Mouse (Mus musculus): Measurements from ENCODE around the gene Cd8b1. TPM values are rescaled to one million over a fixed set of nuclear protein-coding genes. Genes with fewer than 3 reads are reported as not detected.

Cd8b1 gene
- total RNA-seq, 2 experiments from 2014 or later = not detected

DNA sequence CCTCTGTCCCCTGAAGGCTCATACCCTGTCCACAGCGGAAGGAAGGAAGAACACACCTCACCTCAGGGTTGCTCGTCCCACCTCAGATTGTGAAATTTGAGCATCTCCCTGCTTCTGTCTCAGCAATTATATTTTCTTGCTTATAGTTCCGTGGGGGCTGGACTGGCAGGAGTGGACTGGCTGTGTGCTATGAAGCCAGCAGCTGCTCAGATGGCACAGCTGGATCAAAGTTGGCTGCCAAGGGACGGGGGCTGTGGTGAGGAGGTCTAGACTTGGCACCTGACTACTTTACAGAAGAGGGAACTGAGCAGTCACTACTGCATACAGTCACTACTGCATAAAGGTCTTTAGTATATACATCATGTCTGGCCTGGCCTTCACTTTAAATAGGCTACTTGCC, 16.8 kb downstream of the Cd8b1 start:
- intact Hi-C loops (cut with DNase I) = no loop called here
- no peak for DNase-seq (ENCODE audit: low spot score in 2 of 2)

DNA sequence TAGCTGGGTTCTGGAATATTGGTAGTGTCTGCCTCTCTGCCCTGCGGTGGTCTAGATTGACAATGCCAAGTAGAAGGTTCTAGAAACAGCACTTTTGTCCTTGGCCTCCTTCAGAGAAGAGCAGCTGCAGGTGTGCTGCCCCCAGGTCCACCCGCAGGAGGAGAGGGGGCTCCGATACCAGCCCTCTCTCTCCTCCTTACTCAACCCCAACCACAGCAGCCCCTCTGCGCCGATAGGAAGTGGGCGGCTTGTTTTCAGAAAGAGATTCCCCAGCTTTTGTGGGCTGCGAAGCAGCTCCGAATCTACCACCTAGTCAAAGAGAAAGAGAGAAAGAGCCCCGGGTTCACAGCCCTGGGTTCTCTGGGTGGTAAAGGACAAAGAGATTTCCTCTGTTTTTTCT, 18.6 kb downstream of the Cd8b1 start:
- DNase-seq (ENCODE audit: low spot score in 2 of 2) = no peak
- intact Hi-C loops (cut with DNase I) = no loop called here

- intact Hi-C loops (cut with DNase I) = no loop called here
- no peak for DNase-seq (ENCODE audit: low spot score in 2 of 2)
Observed at GRCm38 (mm10) chr6:71348006-71348405, 25.4 kb downstream of the Cd8b1 start.

- intact Hi-C loops (cut with DNase I) = no loop called here
- DNase-seq (ENCODE audit: low spot score in 2 of 2) = no peak
Observed at GRCm38 (mm10) chr6:71351201-71351600, 28.6 kb downstream of the Cd8b1 start.

DNA sequence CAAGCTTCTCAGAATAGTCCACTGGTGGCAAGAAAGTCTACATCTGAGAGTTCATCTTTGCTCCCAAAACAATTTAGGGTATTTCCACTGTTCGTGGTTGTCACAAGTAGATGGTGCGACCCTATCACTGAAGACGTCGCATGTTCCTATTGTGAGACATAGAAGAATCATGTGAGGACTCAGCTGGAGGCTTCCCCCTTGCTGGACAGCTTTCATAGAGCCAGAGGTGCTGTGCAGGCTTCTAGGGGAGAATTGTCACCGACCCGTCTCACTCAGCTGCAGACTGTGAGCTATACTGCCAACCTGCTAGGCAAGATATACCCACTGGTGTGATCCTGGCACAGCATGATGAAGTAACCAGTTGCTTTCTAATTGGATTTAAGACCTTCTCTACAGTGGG, 29.6 kb downstream of the Cd8b1 start:
- intact Hi-C loops (cut with DNase I) = no loop called here
- DNase-seq (ENCODE audit: low spot score in 2 of 2) = no peak

DNA sequence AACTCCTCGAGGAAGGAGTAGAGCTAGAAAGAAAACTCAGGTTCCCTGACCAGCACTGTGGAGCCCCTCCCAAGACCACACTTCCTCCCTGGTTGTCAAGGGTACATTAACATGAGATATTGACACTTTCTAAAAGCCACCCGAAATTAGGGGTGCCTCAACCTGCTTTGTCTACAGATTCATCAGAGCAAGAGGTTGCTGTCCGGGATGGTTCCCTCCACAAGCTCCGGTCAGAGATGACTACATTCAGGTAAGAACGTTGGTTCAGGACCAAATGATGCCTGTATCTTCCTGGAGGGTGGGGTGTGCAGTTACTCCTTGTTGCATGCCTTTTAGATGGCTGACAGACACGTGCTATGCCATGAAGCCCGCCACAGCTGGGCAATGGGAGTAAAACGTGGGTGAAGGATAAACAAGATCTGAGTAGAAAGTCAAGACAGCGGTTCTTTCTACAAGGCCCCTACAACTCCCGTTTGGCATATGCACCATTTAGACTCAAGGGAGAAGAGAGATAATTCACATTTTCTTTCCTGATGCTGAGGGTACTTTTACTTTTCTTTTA, 30.4 kb downstream of the Cd8b1 start:
- intact Hi-C loops (cut with DNase I) = no loop called here
- DNase-seq (ENCODE audit: low spot score in 2 of 2) = no peak

GRCm38 (mm10) chr6:71353722-71354121, 31.1 kb downstream of the Cd8b1 start:
- DNase-seq (ENCODE audit: low spot score in 2 of 2) = no peak
- intact Hi-C loops (cut with DNase I) = no loop called here

DNA sequence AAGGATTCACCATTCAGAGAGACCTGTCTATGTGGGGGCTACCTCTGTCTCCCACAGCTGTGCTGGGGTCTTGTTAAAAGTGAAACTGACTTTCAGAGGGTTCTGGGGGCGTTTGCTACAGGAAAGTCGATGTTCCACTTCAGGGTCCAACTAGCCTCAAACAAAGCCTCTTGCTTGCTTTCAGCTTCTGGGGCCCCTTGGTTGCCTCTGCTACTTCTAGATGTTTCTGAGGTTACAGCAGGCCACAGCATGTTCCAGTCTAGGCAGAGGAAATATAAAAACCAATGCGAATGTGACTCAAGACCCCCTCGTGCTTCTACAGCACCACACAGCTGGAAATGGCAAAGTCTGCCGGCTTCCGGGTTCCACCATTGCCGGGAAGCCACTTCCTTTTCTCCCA, 34.9 kb downstream of the Cd8b1 start:
- intact Hi-C loops (cut with DNase I) = no loop called here
- DNase-seq (ENCODE audit: low spot score in 2 of 2) = no peak

- no peak for DNase-seq (ENCODE audit: low spot score in 2 of 2)
- intact Hi-C loops (cut with DNase I) = no loop called here
Observed at GRCm38 (mm10) chr6:71360221-71360620, 37.6 kb downstream of the Cd8b1 start.

DNA sequence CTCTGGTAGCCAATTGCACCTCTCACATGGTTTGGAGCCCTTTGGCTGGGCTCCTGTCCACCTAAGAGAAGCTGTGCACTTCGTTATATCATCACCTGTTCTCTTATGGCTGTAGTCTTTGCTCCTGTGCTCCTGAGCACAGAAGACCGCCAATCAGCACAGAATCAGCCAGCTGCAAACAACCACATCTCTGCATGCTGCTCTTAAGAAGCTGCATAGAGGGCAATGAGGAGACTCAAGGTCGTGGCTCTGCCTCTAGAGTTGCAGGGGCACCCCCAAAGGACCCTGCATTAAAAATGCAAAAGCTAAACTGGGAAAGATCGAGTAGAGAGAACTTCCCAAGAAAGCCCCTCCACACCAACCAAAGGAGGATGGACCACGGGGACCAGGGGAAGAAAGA, 38.2 kb downstream of the Cd8b1 start:
- DNase-seq (ENCODE audit: low spot score in 2 of 2) = no peak
- intact Hi-C loops (cut with DNase I) = no loop called here

DNA sequence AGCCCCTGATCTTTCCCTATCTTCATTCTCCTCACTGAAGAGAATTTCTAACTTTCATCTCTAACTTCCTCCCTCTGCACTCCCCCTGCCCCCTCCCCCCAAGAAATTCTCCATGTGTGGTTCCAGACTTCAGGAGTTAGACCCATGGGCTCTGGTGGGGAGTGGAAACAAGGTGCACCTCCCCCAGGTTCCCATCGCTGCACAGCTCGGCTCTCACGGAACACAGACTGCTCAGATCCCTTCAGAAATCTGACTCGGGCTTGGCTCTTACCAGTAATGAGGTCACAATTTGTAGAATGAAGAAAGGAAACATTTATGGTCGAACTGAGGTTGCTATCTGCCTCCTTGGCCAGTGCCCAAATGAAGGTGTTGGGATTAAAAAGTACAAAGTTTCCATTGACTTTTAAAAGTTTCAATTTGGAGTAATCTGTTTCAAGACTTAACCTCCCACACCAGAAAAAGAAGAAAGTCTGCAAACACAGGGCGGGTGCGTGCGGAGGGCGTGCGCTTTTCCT, 38.6 kb downstream of the Cd8b1 start:
- intact Hi-C loops (cut with DNase I) = no loop called here
- DNase-seq (ENCODE audit: low spot score in 2 of 2) = no peak

DNA sequence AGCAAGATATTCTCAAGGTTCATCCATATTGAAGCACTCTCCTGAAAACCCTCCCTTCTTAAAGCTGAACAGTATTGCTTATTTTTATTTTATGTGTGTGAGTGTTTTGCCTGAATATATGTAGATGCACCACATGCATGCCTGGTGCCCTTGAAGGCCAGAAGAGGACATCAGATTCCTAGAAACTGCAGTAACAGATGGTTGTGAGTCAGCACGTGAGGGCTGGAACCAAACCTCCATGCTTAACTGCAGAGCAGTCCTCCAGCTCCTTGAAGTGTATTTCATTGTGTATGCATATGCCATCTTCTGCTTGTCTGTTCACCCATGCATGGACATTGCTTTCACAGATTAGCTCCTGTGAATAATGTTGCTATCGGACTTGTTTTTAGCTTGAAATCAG, 41.4 kb downstream of the Cd8b1 start:
- intact Hi-C loops (cut with DNase I) = no loop called here
- no peak for DNase-seq (ENCODE audit: low spot score in 2 of 2)

- intact Hi-C loops (cut with DNase I) = no loop called here
- DNase-seq (ENCODE audit: low spot score in 2 of 2) = no peak
Observed at GRCm38 (mm10) chr6:71369416-71369815, 46.8 kb downstream of the Cd8b1 start.

DNA sequence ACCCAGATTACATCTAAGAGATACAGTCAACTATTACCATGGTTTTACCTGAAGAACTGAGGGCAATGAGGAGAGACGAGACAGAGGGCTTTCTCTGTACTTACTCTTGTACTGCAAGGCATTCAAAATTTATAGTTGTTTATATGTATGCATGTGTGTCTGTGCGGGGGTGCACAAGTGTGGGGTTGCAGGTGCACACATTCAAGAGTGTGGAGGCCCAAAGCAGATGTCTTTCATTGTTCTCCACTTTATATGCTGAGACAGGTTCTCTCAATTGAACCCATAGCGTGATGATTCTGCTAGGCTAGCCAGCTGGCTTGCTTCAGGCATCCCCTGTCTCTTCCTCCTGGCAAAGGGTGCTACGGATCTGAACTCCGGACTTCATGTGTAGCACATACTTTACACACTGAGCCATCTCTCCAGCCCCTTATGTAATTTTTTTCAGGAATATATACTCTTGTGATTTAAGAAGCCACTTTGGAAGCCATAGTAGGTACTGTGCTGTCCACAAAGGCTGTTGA, 48.6 kb downstream of the Cd8b1 start:
- intact Hi-C loops (cut with DNase I) = no loop called here

DNA sequence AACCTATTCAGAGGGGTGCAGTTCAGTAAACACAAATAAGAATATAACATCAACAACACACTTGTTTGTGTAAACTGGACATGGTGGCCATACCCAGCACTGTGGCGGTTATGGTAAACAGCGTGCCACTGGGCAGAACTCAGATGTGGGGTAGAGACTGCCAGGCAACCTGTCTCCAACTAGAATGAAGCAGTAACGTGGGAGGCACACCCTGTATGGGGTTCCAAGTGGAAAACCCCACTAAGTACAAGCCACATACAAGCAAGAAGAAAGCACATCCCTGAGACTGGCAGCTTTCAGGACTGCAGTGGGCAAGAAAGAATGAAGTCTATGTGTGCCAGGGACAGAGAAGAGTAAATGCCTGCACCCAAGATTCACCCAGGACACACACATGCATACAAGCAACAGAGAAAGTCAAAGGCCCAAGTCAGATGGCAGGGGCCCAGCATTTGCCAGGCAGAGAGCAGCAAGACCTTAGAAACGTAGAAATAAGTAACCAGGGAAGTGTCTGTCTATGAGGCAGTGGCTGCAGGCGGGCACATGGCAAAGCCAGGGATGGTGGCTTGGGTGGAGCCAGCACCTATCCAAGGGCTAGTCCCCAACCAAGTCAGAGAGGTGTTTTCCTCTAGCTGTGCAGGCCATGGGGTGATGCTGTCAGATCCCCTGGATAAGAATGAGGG, 49.6 kb downstream of the Cd8b1 start:
- intact Hi-C loops (cut with DNase I) = no loop called here

More for the DNA sequence above, 48.6 kb downstream of the Cd8b1 start:
- no peak for DNase-seq (ENCODE audit: low spot score in 2 of 2)

DNA sequence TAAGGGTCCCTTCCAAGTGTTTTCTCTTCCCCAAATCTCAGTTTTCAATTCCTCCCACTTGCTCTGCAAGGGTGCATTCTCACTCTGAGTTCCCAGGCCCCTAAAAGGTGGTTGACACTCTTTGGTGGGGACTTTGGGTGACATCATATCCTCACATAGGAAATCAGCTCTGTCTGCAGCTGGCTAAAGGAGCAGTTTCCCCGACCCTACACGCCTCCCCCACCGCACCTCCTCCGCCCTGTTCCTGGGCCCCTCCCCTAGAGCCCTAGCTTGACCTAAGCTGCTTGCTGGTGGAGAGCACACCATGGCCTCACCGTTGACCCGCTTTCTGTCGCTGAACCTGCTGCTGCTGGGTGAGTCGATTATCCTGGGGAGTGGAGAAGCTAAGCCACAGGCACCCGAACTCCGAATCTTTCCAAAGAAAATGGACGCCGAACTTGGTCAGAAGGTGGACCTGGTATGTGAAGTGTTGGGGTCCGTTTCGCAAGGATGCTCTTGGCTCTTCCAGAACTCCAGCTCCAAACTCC, 50.7 kb downstream of the Cd8b1 start, which contains the start of gene Cd8a:
Gene Cd8a, plus strand, starts transcription at position 179 of the 527 bp plus-strand sequence.
- no peak for DNase-seq (ENCODE audit: low spot score in 2 of 2)
- intact Hi-C loops (cut with DNase I) = no loop called here

More for the DNA sequence above, 49.6 kb downstream of the Cd8b1 start:
- no peak for DNase-seq (ENCODE audit: low spot score in 2 of 2)

GRCm38 (mm10) chr6:71374311-71374829, 51.8 kb downstream of the Cd8b1 start:
- no peak for DNase-seq (ENCODE audit: low spot score in 2 of 2)
- intact Hi-C loops (cut with DNase I) = no loop called here

DNA sequence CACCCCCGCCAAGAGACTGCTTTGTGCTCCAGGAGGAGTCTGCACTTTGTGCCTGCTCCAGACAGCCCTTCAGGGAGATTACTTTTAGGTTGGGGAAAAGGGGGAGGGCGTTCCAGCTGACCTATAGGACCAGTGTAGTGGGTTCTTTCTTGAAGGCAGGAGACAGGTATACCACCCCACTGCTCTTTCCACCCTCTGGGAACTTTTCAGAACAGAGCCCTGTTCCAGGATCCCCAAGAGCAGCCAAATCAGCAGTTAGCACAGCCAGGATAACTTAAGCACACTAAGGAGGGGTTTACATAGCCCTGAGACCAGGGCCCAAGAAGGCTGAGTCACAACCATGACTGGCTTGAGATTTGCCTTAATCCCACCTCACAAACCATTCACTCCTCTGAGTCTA, 52.3 kb downstream of the Cd8b1 start:
- no peak for DNase-seq (ENCODE audit: low spot score in 2 of 2)
- intact Hi-C loops (cut with DNase I) = no loop called here

DNA sequence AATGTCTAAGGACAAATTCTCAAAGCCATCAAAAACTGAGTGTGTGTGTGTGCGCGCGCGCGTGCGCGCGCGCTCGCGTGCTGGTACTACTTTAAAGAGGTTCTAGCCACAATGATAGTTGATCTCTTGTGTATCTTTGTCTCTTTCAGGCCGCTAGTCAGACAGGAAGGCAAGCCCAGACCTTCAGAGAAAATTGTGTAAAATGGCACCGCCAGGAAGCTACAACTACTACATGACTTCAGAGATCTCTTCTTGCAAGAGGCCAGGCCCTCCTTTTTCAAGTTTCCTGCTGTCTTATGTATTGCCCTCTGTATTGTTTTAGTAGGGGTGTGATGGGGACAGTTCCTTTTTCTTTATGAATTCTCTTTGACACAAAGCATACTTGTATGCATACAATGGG, 54.1 kb downstream of the Cd8b1 start:
- intact Hi-C loops (cut with DNase I) = no loop called here
- DNase-seq (ENCODE audit: low spot score in 2 of 2) = no peak

- intact Hi-C loops (cut with DNase I) = no loop called here
- no peak for DNase-seq (ENCODE audit: low spot score in 2 of 2)
Observed at GRCm38 (mm10) chr6:71381654-71382053, 59.1 kb downstream of the Cd8b1 start.
